Mouse (Mus musculus) gastrocnemius, postnatal 14 days (tissue): ENCODE data around the gene Frmd4b. TPM values are rescaled to one million over a fixed set of nuclear protein-coding genes. Genes with fewer than 3 reads are reported as not detected.
"Not testable (repeated sequence)": the region's sequence is repeated elsewhere in the genome, so short reads cannot be mapped to it uniquely, and the experiment has no call there.

Experiments used
- DNase-seq: peaks from one replicate; pipeline ENCODE4 v3.0.0; 2021; ENCODE audit warnings: mixed read lengths
- intact Hi-C: fragments of 180-260 bp; cut with DNase I; formaldehyde crosslinking; loops from one replicate; pipeline ENCODE4 v1.15.1; 2025; ENCODE audit warnings: low total_unique reads
- total RNA-seq, 2 experiments: library from RNA; stranded (reverse); gene quantifications; 2 replicates each; pipeline ENCODE4 v1.2.3; 2021

The Frmd4b gene
- total RNA-seq, 2 experiments from 2014 or later, result 14.5 to 14.6 TPM

DNA sequence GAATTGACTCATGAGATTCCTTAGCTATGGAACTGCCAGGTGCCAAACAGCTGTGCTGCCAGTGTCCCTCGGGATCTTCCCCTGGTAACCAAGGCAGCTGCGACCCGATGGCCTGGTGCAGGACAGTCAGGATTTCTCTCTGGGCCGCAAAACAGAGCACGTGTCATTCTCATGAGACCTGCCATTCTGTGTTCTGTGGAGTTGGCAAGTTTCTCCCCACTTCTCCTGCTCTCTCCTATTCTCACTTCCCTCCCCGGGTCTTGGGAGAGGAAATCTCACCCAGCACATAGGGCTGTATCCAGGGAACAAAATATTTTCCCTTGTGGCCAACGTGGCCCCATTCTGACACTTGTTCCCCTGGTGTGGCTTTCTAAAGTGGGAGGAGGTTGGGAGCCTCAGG, 176.0 kb downstream of the Frmd4b start:
- intact Hi-C loops, result no loop called here
- peak; percentile 64 for DNase-seq

DNA sequence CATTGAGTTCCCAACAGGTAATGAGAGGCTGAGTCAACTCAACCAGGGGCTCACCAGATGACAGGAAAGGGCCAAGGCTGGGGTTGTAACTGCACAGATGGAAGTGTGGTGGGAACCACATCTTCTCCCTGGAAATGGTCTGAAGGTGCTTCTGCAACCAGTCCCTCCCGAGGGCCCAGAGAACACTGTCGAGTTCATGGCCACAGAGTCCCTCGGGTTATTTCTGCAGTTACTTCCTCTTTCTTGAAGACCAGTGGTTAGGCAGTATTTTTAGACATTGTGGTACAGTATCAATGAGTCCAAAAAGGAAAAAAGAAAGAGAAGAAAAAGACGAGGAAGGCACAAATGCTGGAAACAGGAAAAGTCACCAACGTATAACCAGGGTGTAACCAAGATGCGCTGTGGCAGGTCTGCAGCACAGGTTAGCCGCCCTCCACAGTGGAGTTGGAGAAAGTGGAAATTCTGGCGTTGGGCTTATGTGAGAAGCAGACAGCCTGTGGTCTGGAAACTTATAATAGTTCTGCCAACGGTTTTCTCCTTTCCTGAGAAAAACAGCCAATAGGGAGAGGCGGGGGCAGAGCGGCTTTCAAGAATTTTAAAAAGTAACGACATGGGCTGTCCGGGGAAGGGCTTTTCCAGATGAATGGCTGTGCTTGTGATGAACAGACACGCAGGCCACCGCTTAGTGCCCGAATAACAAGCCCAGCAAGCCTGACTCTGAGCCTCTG, 178.3 kb downstream of the Frmd4b start:
- DNase-seq, result peak; percentile 8
- intact Hi-C loops, result no loop called here

DNA sequence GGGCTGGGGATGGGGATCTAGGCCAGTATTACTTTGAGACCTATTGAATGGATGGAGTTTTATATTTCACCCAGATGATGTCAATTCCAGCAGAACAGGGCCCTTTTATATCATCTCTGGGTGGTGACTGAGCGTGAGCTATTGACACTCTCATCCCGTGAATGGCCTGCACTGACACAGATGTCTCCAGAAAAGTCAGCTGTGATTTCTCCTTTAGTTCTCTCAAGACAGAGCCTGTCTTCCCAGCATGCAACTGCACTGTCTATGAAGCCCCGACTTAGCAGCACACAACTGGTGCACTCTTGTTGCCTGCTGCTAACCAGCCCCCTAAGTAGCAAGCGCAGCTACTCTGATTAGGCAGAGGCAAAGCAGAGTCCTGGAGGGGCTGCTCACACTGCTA, 182.6 kb downstream of the Frmd4b start:
- no peak for DNase-seq
- intact Hi-C loops, result no loop called here

GRCm38 (mm10) chr6:97431309-97432004, 185.9 kb downstream of the Frmd4b start:
- intact Hi-C loops, result no loop called here
- DNase-seq, result no peak

DNA sequence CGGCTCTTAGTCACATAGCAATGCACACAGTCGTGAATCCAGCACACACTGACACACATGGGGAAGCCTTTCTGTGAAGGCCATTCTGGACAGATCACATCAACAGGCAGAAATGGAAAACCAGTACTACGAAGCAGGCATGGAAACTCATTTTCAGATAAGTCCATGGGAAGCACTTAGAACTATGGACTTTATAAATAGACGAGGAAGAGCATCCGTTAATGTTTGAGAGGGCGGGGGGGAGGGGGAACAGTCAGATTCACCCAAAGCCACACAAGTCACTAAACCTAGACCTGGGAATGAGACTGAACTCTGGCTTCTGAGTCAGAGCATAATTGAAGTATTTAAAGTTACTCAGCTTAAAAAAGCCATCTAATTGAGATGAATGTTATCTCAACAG, 186.8 kb downstream of the Frmd4b start:
- intact Hi-C loops, result no loop called here

GRCm38 (mm10) chr6:97429688-97430343, 187.5 kb downstream of the Frmd4b start:
- intact Hi-C loops, result loop anchor here (10.0 kb wide), 1 partner anchor 315 kb away; no protein-coding TSS in a partner anchor
- no peak for DNase-seq

More for the DNA sequence above, 186.8 kb downstream of the Frmd4b start:
- no peak for DNase-seq

DNA sequence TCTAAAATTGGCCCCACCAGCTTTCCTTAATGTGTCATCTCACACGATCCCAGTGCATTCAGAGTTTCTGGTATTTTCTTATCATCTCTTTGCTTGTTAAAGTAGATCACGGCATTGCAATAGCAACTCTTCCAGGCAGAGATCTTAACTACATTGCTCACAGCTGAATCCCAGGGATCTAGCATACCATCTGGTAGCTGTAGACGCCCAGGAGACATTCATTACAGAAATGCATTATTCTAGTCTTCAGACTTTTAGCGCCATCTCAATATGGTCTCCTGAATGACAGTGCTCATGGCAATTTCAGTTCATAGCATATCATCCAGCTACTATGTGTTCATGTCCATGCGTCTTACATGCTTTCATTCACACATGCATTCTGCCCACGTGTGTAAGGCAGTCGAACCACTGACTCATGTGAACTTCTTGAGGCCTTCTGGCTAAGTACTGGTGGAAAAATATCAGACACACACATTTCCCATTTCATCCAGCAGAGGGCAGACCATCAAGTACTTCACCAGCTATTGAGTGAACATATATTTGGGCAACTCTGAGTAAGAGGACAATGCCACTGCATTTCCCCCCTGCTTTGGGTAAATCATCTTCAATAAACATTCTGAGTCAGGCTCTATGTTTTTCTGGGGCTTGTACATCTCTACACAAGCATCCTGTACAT, 197.4 kb downstream of the Frmd4b start:
- peak; percentile 58 for DNase-seq
- intact Hi-C loops, result loop anchor here (10.0 kb wide), 1 partner anchor 325 kb away; no protein-coding TSS in a partner anchor

DNA sequence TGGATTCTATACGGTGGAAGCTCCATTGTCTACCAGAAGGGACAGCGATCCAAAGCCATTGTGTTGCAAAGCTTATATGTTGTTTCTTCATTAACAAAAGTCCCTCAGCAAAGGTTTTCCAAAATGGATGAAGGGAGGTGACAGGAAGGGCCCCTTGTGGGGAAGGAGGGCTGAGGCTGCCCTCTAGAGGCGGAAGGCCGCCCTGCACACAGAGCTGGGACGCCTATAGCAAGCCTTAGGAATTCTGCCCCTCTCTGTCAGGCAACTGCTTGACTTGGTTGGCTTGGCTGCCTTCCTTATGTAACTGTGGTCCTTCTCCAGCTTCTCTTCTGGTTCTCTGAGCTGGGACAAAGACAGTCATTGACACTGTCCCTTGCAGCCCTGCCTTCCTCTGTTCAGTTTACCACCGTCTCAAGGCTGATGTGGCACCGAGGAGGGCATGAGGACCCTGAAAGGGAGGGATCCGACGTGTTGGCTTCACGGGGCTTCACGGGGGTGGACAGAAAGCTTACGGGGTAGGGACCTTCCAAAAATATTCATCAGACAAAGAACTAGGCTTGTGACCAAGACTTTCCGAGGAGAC, 200.3 kb downstream of the Frmd4b start:
- DNase-seq, result peak; percentile 69
- intact Hi-C loops, result loop anchor here (2.0 kb wide), 1 partner anchor 138 kb away; no protein-coding TSS in a partner anchor

DNA sequence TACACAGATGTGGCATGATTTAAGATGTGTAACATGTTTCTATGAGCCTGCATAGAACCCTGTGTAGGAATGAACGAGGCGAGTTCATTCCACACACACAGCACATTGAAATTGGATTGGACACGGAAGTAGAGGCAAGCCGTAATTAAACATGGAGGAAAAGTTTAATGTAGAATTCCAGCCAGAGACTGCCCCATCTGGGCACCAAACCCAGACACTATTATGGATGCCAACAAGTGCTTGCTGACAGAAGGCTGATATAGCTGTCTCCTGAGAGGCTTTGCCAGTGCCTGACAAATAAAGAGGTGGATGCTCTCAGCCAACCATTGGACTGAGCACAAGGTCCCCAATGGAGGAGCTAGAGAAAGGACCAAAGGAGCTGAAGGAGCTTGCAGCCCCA, 201.8 kb downstream of the Frmd4b start:
- DNase-seq, intact Hi-C loops: not testable (repeated sequence)

DNA sequence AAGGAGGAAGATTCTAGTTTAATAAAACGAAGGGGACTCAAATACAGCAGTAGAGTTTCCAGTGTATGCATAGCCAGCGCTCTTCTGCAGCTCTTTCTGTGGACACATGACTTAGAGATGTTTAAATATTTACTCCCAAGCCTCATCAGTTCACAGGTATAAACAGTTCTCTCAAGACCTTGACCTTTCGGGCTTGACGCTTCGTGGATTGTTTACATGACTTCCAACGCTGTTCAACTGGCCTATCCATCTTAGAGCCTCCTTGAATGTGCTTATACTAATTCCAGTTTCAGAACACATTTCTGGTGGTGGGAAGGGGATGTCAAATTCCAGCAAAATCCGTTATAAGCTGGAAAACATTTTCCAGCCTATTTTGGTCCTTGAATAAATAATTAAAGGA, 203.9 kb downstream of the Frmd4b start:
- intact Hi-C loops, result no loop called here
- DNase-seq, result no peak

DNA sequence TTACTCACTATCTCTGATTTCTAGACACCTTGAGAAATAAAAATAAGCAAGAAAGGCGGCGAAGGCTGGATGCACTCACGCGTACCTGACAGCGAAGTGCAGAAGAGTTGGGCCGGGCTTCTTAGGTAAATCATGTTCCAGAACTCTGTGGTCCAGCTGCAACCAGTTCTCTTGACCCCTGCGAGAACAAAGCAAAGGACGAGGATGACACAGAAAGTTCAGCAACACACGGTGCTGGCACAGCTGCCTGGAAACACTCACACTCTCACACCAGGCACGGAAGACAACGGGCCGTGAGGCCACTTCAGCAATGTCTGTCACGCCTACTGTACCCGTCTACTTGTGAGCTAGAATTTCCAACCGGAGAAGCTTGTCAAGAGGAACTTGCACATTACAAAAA, 204.9 kb downstream of the Frmd4b start:
- intact Hi-C loops, result no loop called here

DNA sequence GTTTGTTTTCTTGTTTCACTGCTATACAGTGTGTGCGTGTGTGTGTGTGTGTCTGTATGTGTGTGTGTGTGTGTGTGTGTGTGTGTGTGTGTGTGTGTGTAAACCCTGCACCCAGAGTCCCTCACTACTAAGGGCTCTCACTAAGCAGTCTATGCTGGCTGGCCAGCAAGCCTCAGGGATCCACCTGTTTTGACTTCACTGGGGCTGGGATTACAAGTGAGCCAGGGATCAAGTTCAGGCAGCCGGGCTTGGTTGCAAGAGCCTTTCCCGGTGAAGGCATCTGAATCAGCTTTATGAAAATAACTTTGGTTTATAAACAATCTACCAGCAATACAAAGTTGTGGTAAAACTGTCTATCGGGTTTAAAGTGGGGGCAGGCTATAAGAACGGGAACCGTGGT, 206.0 kb downstream of the Frmd4b start:
- DNase-seq, result peak; percentile 38

More for the DNA sequence above, 204.9 kb downstream of the Frmd4b start:
- DNase-seq, result no peak

GRCm38 (mm10) chr6:97409467-97410239, 207.7 kb downstream of the Frmd4b start:
- no peak for DNase-seq
- intact Hi-C loops, result no loop called here

More for the DNA sequence above, 206.0 kb downstream of the Frmd4b start:
- intact Hi-C loops, result no loop called here

GRCm38 (mm10) chr6:97407914-97408313, 209.4 kb downstream of the Frmd4b start:
- no peak for DNase-seq
- intact Hi-C loops, result no loop called here

DNA sequence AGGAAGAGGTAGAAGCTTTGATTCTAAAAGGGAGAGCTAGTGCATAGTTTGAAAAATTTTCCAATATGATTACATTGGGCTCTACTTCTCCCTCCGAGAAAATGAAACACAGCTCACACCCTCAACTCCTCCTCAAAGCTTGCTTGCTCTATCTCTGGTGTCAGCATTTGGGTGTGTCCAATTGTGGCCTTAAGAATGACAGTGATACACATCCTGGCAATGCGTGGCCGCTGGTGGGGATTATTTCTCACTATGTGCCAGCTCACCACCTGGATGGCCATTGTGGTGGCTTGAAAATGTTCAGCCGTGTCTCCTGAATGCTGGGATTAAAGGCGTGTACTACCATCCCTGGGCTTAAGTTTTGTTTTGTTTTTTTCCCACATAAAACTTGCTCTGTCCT, 209.9 kb downstream of the Frmd4b start:
- DNase-seq, result no peak
- intact Hi-C loops, result no loop called here

DNA sequence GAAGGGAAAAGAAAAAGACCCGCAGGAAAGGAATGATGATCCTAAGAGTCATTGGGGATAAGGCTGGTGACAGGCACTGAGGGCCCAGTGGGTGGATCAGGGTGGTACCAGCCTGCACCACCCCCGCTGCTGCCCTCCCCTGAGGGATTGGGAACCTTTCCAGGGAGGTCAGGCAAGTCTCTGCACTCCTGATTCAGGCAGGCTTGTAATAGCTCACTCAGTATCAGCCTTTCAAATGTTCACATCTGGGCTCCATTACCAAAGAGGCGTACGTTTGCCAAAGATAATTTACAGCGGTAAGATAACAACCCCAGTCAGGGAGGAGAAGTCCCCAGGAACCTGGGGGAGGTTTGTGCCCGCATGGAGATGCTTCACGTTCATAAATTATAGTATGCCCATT, 212.0 kb downstream of the Frmd4b start:
- intact Hi-C loops, result no loop called here
- no peak for DNase-seq

- DNase-seq, result no peak
- intact Hi-C loops, result no loop called here
These were observed 214.4 kb downstream of the Frmd4b start for GRCm38 (mm10) chr6:97402822-97403472.

DNA sequence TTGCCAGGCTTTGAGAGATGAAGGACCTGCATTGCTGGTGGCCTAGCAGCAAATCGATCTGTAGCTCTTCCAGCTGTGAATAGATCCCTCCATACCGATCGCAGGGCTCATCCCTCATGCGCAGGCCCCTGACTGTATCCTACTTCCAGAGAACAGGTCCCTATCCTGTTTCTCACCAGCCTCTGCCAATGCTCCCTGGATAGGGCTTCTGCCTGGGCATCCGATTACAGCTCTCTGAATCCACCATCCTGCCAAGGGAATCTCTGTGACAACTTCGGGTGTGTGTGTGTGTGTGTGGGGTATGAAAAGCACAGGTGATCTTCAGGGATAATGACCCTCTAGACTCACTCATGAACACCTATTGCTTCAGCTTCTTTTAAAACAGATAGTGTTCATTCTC, 216.9 kb downstream of the Frmd4b start:
- DNase-seq, result peak; percentile 44

More for the DNA sequence above, 216.9 kb downstream of the Frmd4b start:
- intact Hi-C loops, result no loop called here
